Mouse (Mus musculus) MN1 (cell line): Measurements from ENCODE around the gene Mtch1.

ENCODE experiments used
- DNase-seq: peaks from one replicate; pipeline ENCODE4 v3.0.0-alpha.2; 2016; ENCODE audit warnings: low spot score

The Mtch1 gene

DNA sequence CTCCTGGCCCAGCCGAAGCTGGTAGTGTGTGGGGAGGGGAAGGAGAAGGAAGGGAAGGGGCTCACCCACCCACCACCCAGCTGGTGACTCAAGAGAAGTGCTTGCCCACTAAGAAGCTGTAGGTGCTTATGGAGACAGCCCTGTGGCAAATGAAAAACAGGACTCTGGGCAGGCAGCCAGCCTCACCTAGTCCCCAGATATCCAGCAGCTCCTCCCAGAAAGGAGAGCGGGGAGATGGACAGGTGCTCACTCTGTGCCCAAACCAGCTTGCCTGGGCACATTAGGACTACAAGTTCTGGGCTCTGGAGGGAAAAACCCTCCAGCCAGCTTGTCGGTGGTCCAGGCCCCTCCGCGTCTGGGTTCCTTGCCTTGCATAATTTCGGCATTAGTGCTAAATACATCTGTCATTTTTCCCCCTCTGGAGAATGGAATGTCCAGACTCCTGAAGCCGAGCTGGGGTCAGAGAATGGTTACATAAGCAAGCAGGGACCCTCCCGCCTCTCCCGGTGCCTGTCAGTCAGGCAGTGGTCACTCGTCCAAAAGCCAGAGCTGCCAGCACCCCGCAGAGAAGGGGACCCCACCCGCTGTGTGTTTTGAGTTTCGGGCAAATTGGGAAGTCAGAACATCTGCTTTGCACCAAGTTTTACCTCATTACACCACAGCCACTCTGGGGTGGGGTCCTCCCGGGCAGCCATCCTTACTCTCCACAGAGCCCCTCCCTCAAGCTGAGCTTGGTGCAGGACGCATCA, 42.5 kb downstream of the Mtch1 start:
- peak; percentile 30 for DNase-seq

DNA sequence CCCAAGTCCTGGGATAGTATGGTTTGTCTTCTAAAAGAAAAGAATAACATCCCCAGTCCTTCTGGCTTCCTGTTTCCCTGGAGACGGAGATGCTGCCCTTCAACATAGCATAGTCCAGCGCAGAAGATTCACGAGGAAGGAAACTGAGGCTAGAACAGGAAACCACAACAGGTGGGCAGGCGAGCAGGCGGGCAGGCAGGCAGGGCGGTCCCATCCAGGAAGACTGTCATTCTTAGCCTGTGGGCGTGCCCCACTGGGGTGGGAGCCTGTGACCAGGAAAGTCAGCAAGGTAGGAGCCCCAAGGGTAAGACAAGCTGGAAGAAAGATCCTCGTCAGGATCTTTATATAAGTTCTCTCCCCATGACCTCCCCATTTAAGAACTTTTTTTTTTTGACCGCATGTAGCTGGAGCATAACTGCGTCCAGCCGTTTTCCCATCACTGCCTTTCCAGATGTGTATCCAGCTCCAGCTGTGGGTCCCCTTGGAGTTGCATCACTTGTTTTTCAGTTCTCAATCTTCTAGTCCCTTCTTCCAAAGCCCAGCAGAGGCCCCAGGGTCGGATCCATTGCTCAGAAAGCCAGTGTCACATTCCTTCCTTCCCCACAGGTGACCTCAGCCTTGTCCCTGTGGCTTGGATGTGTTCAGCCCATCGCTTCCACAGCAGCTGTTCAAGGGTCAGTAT, 43.2 kb downstream of the Mtch1 start:
- no peak for DNase-seq

DNA sequence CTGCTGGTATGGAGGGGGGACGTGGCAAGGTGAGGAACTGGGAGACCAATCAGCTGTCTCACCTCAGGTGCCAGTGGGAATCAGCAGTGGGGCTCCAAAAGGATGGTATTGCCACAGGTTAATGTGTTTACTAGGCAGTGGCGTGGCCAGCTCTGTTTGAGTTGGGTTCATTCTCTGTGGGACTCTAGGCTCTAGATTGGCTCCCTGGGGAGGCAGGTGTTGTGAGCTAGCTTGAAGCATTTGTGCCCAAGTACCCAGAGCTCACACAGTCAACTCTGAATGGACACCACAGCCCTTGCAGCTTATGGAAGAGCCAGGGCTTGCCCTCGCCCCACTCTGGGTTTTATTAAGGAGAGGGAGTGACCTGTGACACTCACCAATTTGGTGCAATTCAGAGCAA, 43.9 kb downstream of the Mtch1 start:
- DNase-seq, result no peak

DNA sequence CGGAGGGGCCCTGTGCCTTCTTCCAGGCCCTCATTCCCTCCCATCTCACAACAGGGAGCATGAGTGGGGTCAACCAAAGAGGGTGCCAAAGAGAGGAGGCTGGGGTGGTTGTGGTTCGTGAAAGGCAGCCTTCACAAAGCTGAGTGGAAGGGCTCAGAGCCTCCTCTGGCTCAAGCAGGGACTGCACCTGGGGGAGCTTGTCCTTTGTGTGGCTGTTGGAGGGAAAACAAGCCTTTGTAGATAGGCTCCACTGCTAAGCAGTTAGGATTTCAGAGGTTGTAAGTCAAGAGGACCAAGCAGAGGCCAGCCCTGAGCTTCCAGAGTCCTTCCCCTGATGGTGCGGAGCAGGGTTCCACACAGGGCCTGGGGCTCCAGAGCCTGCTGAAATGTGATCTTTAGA, 44.6 kb downstream of the Mtch1 start:
- DNase-seq, result no peak

DNA sequence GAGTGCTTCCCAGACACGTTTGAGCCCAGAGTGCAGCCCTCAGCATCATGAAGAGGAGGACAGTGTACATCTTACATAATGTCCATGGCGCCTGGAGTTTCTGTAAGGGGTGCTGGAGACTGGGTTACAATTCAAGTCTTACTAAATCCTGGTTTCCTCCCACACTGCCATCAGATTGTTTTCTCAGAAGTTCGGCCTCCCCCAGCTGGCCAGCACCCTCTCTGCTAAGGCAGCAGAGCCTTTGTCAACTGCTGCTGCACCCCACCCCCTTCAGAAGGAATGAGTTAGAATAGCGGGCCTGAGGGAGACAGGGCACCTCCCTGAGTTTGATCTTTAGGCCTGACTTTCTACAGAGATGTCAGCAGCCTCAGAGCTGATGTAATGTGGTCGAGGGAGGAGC, 45.6 kb downstream of the Mtch1 start:
- DNase-seq, result no peak

DNA sequence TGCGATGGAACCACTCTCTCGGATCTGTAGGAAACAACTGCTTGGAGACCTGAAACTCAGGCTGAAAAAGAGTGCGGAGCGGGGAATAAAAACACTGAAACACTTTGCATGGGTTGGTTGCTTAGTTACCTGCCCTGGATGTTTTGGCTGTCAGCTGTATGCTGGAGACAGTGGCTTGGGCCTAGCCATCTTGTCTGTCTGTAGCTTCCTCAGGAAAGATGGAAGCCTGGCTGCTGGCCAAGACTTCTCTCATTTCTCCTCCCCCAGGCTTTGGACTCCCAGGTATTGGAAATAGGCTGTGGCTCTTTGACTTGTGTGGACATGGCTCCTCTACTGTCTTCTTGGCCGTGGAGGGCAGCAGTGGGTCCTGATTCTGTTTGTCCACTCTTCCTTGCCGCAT, 46.3 kb downstream of the Mtch1 start:
- no peak for DNase-seq

DNA sequence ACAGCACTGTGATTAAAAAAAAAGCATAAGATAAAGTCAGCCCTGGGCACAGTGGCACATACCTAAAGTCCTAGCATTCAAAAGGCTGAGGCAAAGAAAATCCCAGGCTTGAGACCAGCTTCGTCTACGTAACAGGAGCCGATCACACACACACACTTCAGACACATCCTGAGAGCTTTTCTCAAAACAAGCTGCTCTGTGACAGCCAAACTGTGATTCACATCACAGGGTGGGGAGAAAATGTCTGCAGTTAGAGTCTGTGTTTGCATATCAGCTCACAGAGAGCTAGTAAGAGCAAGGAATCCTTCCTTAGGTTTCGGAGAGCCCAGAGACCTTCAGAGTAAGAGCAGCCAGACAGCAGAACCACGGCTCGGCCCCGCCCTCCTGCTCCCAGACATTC, 46.8 kb downstream of the Mtch1 start:
- no peak for DNase-seq

DNA sequence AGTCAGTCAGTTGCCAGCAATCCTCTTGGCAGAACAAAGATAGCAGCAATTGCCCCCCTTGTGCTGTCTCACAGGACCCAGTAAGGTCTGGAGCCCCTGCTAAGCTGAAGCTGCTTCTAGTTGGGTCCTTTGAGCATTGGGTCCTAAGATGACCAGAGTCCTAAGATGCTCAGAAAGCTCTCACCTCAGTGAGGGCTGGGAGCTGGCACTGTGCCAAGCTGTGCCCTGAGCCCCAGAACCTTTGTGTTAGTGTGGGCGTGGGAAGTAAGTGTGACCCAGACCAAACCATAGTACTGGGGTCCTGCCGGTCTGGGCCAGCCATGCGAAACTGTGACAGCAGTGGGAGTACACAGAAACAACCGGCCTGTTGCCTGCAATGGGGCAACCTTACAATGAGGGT, 48.5 kb downstream of the Mtch1 start:
- no peak for DNase-seq

DNA sequence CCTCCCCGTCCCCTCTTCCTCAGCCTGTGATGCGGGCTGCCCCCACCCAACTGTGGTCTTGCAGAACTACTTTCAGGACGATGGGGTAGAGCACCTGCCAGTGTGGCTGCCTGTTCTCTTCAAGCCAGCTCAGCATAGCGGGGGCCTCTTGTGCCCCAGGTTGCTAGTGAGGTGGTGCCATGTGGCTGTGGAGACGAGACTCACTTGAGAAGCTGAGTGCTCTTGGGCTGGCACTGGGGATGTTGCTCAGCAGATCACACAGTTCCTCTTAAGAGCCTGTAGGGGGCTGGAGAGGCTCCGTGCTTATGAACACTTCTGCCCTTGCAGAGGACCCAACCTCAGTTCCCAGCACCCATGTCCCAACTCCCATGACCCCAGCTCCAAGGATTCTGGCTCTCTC, 49.9 kb downstream of the Mtch1 start:
- no peak for DNase-seq

DNA sequence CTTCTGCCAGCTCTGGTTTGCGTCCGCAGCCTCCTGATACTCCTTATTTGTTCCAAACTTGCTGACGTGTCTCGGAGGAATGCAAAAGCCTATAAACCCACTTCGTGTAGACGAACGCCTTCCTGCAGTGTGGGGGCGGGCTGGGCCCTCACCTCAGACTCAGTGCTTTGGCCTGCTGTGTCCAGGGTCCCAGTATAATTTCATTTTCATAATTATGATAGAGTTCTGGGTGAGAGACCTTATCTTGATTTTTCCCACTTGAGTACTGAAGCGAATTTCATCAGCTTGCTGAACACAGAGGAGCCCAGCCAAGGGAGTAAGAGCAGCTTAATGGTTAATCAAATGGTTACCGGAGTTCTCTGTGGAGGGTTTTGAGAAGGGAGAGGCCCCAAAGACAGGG, 50.4 kb downstream of the Mtch1 start:
- no peak for DNase-seq

DNA sequence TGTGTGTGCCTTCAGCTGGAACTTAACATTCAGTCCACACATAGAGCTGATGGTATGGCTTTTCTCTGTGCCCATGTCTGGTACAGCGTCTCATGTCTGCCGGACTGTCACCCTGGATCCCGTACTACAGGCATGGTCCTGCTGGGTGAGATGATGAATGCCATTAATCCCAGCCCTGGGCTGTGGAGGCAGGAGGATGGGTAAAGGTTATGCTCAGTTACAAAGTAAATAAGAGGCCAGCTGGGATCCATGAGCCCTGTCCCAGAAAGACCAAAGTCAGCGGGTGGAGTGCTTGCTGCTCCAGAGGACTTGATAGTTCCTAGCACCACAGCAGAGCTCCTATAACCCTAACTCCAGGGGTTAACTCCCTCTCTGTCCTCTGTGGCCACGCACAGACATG, 51.9 kb downstream of the Mtch1 start:
- DNase-seq, result no peak

DNA sequence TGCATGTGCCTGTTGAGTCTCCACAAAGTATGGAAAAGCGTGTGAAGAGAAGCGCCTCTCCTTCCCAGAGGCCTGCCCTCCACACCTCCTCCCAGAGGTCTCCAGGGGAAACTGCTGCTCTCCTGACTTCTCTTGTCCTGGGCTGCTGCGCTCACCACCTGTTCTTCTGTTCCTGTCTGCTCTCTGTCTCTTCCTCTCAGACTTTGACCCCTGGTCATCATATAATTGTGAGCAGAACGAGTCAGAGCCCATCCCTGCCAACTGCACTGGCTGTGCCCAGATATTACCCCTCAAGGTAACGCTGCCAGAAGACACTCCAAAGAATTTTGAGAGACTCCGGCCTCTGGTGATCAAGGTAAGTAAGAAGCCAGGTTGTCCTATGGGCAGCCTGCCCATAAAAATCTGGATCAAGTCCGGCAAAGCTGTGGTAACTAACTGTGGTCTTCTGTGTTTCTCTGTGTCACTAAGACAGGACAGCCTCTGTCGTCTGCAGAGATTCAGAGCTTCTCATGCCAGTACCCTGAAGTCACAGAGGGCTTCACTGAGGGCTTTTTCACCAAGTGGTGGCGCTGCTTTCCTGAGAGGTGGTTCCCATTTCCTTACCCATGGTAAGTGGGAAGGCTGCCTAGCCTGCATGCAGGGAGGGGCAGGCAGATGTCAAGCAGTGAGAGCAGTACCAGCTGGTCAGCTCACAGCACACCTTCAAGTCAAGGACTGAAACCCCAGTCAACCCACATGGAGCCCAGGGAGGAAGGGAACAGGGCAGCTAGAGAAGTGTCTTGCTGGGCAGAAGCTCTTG, 53.7 kb downstream of the Mtch1 start:
- no peak for DNase-seq

DNA sequence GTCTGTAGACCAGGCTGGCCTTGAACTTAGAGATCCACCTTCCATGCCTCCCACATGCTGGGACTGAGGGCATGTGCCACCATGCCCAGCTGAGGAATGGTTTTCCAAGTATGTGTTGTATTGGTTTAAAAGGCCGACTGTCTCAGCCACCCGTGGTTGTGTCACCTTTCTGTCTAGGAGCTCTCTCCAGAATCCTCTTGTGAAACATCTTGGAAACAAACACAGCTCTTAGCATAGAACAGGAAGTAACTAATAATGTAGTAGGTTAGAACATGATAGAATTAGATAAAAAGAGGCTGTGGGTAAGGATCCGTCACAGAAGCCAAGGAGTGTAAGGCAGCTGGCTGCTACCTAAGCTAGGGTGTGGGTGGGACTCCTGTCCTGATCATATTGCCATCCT, 54.7 kb downstream of the Mtch1 start:
- no peak for DNase-seq

DNA sequence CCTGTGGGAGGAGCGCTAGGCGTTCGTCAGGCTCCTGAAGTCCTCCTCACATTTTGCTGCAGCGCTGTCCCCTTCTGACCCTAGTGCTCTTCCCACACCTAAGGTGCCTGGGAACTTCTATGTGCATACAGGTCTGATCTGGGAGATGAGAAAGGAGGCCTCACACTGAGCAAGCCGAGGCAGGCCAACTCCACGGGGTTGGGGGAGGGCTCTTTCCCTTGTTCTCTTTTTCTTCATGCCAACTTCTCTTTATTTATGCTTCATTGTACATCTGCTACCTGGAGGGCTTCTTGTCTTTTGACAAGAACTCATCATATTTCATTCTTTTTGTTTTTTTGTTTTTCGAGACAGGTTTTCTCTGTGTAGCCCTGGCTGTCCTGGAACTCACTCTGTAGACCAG, 55.9 kb downstream of the Mtch1 start:
- no peak for DNase-seq

DNA sequence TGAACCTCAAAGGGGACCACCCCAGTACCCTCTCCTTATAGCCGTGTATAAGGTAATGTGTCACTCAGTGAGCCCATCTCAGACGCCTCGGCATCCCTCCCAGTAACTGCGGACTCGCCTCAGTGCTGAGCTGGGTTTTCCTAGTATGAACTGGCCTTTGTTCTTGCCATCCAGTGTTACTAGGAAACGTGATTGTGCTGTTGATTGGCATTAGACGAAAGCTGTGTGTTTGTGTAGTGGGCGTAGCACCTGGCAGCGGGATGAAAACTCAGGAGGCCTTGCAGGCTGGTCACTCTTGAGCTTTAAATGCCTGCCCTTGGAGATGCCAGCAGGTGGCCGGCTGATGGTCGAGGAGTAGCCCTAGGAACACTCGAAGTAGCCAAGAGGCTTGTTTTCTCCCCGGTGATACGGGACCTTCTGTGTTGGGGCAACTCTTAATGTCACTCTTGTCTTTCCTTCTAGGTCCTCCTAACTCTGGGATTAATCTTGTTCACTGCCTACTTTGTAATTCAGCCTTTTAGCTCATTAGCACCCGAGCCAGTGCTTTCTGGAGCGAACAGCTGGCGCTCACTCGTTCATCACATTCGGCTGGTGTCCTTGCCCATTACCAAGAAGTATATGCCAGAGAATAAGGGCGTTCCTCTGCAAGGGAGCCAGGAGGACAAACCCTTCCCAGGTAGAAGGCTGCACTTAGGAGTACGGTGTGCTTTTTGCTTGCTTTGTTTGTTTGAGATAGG, 65.3 kb downstream of the Mtch1 start:
- no peak for DNase-seq
